Mouse (Mus musculus) left cerebral cortex, postnatal 14 days (tissue): Measurements from ENCODE around the gene Csrnp1. TPM values are rescaled to one million over a fixed set of nuclear protein-coding genes. Genes with fewer than 3 reads are reported as not detected.

ENCODE experiments used
- DNase-seq, 2 experiments: peaks; one replicate each; pipeline ENCODE4 v3.0.0; 2021 to 2022; ENCODE audit warnings: low spot score in 2 of 2, mixed read lengths in 1 of 2
- intact Hi-C: fragments of 180-260 bp; cut with DNase I; formaldehyde crosslinking; loops from one replicate; pipeline ENCODE4 v1.15.1; 2025
- total RNA-seq, 2 experiments: library from RNA; stranded (reverse); gene quantifications; 2 replicates each; pipeline ENCODE4 v1.2.3; 2021

Gene Csrnp1
- total RNA-seq, 2 experiments from 2014 or later = 9.4 to 11.1 TPM

- peak; percentile 58 to 83 for DNase-seq
- intact Hi-C loops = loop anchor here (2.0 kb wide), 1 partner anchor 29 kb away; no protein-coding TSS in a partner anchor
Observed at GRCm38 (mm10) chr9:119981183-119982179, 3.0 kb downstream of the Csrnp1 start.

- DNase-seq = no peak
- intact Hi-C loops = no loop called here
Observed at GRCm38 (mm10) chr9:119980770-119981182, 3.7 kb downstream of the Csrnp1 start.

DNA sequence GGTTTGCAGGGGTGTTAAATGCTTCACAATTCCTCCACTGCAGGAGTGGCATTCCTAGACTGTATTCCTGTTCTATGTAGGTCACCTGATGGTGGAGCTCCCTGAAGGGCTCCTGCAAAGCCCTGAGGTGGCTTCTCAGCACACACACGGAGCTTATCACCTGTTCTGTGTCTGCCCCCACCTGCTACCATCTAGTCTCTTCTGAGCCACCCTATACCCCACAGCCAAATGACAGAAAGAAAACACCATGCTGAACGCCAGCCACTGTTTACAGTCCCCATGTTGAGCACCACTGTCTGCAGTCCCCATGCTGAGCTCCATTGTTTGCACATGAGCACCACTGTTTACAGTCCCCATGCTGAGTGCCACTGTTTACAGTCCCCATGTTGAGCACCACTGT is 4.7 kb downstream of the Csrnp1 start:
- intact Hi-C loops = no loop called here
- no peak for DNase-seq

DNA sequence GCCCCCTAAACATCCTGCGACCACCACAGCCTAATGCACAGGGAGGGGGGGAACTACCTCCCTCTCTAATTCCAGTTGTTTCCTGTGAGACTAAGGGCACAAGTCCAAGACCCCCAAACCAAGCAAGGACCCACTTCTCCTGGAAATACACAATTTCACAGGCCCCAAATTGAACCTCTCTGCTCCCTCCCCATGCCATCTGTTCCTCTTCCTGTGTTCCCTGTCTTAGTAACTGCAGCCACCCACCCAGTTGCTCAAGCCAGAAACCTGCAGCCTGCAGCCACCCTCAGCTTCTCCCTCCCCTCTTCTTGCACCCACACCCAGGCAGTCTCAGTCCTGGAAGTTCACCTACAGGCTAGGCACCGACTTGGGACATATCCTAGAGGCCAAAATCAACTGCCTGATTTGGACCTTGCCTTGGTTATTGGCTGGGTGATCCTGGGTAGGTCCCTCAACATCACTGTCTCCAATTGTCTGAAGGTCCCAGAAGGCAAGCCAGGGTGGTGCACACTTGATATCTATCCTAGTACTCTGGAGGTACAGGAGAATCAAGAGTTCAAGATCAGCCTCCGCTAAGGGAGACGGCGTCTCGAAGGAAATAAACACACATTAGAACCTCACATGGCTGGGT is 5.5 kb downstream of the Csrnp1 start:
- intact Hi-C loops = no loop called here
- DNase-seq = peak; percentile 63 to 64

DNA sequence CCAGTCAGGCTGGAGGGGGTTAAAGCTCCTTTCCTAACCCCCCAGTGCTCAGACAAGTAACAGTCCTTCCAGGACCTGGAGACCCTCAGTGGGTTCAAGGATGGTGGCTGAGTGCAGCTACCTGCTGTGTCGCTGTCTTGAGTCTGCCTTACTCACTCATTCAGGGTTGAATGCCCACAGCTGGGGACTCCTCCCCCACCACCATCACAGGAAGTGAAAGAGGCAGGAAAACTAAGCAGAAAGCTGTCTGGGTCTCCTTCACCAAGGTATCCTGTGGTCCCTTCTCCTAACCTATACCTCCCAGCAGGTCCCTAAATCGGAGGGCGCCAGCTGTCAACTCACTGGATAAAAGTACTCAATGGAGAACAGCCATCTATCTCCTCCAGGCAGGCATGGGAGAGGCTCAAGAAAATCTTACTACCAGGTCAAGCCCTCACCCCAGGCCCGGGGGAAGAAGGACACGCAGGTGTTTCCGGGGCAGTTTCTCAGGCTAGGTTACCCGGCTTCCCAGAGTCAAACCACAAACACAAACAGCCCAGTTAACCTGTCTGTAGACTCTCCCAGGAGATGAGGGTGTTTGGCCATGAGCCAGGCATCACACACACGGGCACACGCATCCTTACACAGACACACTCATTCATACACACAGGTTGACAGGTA is 6.2 kb downstream of the Csrnp1 start:
- intact Hi-C loops = no loop called here
- no peak for DNase-seq

GRCm38 (mm10) chr9:119977557-119978060 is 6.8 kb downstream of the Csrnp1 start:
- intact Hi-C loops = no loop called here

GRCm38 (mm10) chr9:119976704-119977556 is 7.5 kb downstream of the Csrnp1 start:
- intact Hi-C loops = no loop called here
- DNase-seq = no peak

More at GRCm38 (mm10) chr9:119977557-119978060, 6.8 kb downstream of the Csrnp1 start:
- DNase-seq = no peak

DNA sequence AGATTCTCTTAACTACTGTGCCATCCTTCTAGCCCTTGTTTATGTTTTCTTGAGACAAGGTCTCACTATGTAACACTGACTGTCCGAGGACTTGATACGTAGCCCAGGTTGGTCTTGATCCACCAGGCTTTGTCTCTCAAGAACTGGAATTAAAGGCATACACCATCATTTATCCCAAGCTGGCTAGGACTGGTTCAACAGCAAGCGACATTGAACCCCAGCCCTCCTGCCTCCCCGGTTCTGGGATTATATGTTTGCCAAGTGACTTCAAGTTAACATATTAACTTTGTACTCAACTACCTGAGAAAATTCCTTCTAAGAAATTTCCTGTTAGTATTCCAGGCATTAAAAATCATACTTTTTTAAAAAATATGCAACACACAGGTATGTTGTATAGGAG is 9.2 kb downstream of the Csrnp1 start:
- intact Hi-C loops = no loop called here
- DNase-seq = no peak

GRCm38 (mm10) chr9:119974609-119975008 is 9.8 kb downstream of the Csrnp1 start:
- intact Hi-C loops = no loop called here
- DNase-seq = no peak

- no peak for DNase-seq
- intact Hi-C loops = no loop called here
Observed at GRCm38 (mm10) chr9:119973869-119974520, 10.5 kb downstream of the Csrnp1 start.

DNA sequence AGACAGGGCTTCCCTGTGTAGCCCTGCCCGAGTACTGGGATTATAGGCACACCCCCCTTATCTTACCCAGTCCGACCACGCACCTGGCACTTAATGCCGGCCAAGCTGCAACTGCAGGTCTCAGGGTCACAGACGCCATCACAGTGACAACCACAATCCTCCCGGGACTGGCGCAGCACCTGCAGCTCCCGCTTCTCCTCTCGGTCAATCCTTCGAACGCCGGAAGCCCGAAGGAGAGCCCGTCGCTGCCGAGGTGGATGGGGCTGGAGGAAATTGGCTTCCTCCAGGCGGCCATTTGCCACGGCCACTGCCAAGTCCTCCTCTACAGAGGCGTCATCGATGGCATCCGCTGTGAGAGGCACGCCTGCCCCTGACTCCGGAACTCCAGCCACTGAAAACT is 11.2 kb downstream of the Csrnp1 start:
- DNase-seq = no peak
- intact Hi-C loops = no loop called here

- no peak for DNase-seq
- intact Hi-C loops = no loop called here
Observed at GRCm38 (mm10) chr9:119972582-119972981, 11.9 kb downstream of the Csrnp1 start.

DNA sequence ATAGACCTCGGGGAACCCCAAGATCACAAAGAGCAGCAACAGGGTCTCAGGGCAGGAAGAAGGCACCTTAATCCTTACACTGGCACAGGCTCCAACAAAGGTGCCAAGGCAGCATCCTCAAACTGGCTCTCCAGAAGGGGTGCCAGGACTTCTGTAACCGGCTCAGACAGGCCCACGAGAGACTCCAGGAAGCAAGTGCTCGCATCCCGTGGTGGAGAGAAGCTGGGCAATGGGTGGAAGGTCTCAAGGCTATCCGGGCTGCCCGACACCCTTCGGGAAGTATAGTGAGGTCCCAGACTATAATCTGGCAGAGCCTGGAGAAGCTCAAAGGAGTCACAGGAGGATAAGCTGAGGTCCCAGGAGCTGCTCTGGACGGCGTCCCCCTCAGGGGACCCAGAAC is 12.3 kb downstream of the Csrnp1 start:
- intact Hi-C loops = no loop called here
- DNase-seq = no peak

GRCm38 (mm10) chr9:119970763-119971656 is 13.4 kb downstream of the Csrnp1 start:
- peak; percentile 58 to 77 for DNase-seq
- intact Hi-C loops = no loop called here

GRCm38 (mm10) chr9:119970221-119970620 is 14.2 kb downstream of the Csrnp1 start:
- intact Hi-C loops = no loop called here
- DNase-seq = no peak

- intact Hi-C loops = no loop called here
- DNase-seq = no peak
Observed at GRCm38 (mm10) chr9:119969811-119970210, 14.6 kb downstream of the Csrnp1 start.

- intact Hi-C loops = no loop called here
- no peak for DNase-seq
Observed at GRCm38 (mm10) chr9:119966221-119966910, 18.1 kb downstream of the Csrnp1 start.
